Mouse (Mus musculus) heart, adult 2 months (tissue): ENCODE data around the gene Pakap.

Experiments used
- CTCF ChIP-seq: fragments of 200-600 bp; IDR thresholded peaks from 2 replicates; pipeline ENCODE4 v1.8.1; 2022; ENCODE audit warnings: antibody characterized with exemption, mild to moderate bottlenecking, moderate library complexity
- POLR2A ChIP-seq: fragments of 200-500 bp; IDR thresholded peaks from 2 replicates; pipeline ENCODE4 v1.6.1; 2011; ENCODE audit warnings: mild to moderate bottlenecking, low read depth, low read length, control low read depth; ENCODE audit not compliant: insufficient read depth

- no peak for TF ChIP-seq CTCF
- TF ChIP-seq POLR2A, result no peak
Measured at GRCm38 (mm10) chr4:57934181-57934580, 366.2 kb downstream of the Pakap start.
